Mouse (Mus musculus): ENCODE measurements around the gene Gm28308. TPM values are rescaled to one million over a fixed set of nuclear protein-coding genes. Genes with fewer than 3 reads are reported as not detected.
A peak's percentile ranks its signal among the peaks of the same experiment; 100 is the strongest.

Gm28308 gene
- polyA plus RNA-seq, 1 experiment, result not detected

- no peak overlapping the region for H3K27ac ChIP-seq (ENCODE audit: insufficient read depth, low read length)
- H3K4me3 ChIP-seq (ENCODE audit: extremely low read depth, insufficient read depth, insufficient read length), result no peak overlapping the region
- H3K4me1 ChIP-seq (ENCODE audit: control insufficient read depth, insufficient read depth, insufficient read length), result peaks cover 6% of the 10 kb centered on the region; the same call in 1 of the 2 replicates
- no peaks in the 10 kb centered on the region for H3K36me3 ChIP-seq (ENCODE audit: control insufficient read depth, insufficient read depth, low read length)
- DNase-seq (ENCODE audit: low read depth in 1 of 2, low spot score in 2 of 2), result no peak
- peaks cover 51% of the 10 kb centered on the region for H3K27me3 ChIP-seq (ENCODE audit: control insufficient read depth, insufficient read depth, low read length)
- TF ChIP-seq POLR2A (IDR thresholded peaks at IDR 0.05; ENCODE audit: low read depth, low read length) (no peak), CTCF (IDR thresholded peaks at IDR 0.05; ENCODE audit: extremely low read depth, insufficient read depth, insufficient read length, insufficient replicate concordance) (no peak)
- 9% methylated on average over 9 of the region's 9 CpGs for WGBS
Measured at GRCm38 (mm10) chr6:52241001-52241621, 28.0 kb upstream of the Gm28308 start.

GRCm38 (mm10) chr6:52240389-52241000 lies 27.4 kb upstream of the Gm28308 start, which contains the start of gene Hoxa10:
Gene Hoxa10, minus strand, starts transcription at chr6:52240854.
- 7% methylated on average over 35 of the region's 35 CpGs for WGBS
- no peaks in the 10 kb centered on the region for H3K36me3 ChIP-seq (ENCODE audit: control insufficient read depth, insufficient read depth, low read length)
- peaks cover 6% of the 10 kb centered on the region; the same call in 1 of the 2 replicates for H3K4me1 ChIP-seq (ENCODE audit: control insufficient read depth, insufficient read depth, insufficient read length)
- H3K4me3 ChIP-seq (ENCODE audit: extremely low read depth, insufficient read depth, insufficient read length), result no peak within 1 kb of the TSS
- peak; percentile 47 to 66 for DNase-seq (ENCODE audit: low read depth in 1 of 2, low spot score in 2 of 2)
- peaks cover 46% of the 10 kb centered on the region for H3K27me3 ChIP-seq (ENCODE audit: control insufficient read depth, insufficient read depth, low read length)
- no peak within 1 kb of the TSS for H3K27ac ChIP-seq (ENCODE audit: insufficient read depth, low read length)
- peak; percentile 85; the same call in 1 of the 2 replicates for TF ChIP-seq CTCF (IDR thresholded peaks at IDR 0.05; ENCODE audit: extremely low read depth, insufficient read depth, insufficient read length, insufficient replicate concordance)
- no peak for TF ChIP-seq POLR2A (IDR thresholded peaks at IDR 0.05; ENCODE audit: low read depth, low read length)

GRCm38 (mm10) chr6:52239625-52240388 lies 26.7 kb upstream of the Gm28308 start:
- Histone ChIP-seq H3K36me3 (ENCODE audit: control insufficient read depth, insufficient read depth, low read length) (no peaks in the 10 kb centered on the region), H3K27me3 (ENCODE audit: control insufficient read depth, insufficient read depth, low read length) (peaks cover 43% of the 10 kb centered on the region), H3K27ac (ENCODE audit: insufficient read depth, low read length) (no peak overlapping the region), H3K4me1 (ENCODE audit: control insufficient read depth, insufficient read depth, insufficient read length) (peaks cover under 1% of the 10 kb centered on the region; the same call in 1 of the 2 replicates), H3K4me3 (ENCODE audit: extremely low read depth, insufficient read depth, insufficient read length) (no peak overlapping the region)
- 8% methylated on average over 30 of the region's 30 CpGs for WGBS
- TF ChIP-seq POLR2A (IDR thresholded peaks at IDR 0.05; ENCODE audit: low read depth, low read length) (no peak), CTCF (IDR thresholded peaks at IDR 0.05; ENCODE audit: extremely low read depth, insufficient read depth, insufficient read length, insufficient replicate concordance) (no peak)
- no peak for DNase-seq (ENCODE audit: low read depth in 1 of 2, low spot score in 2 of 2)

GRCm38 (mm10) chr6:52238976-52239375 lies 25.8 kb upstream of the Gm28308 start:
- no peaks in the 10 kb centered on the region for H3K36me3 ChIP-seq (ENCODE audit: control insufficient read depth, insufficient read depth, low read length)
- H3K27me3 ChIP-seq (ENCODE audit: control insufficient read depth, insufficient read depth, low read length), result peaks cover 45% of the 10 kb centered on the region
- DNase-seq (ENCODE audit: low read depth in 1 of 2, low spot score in 2 of 2), result no peak
- peaks cover 5% of the 10 kb centered on the region; the same call in 1 of the 2 replicates for H3K4me1 ChIP-seq (ENCODE audit: control insufficient read depth, insufficient read depth, insufficient read length)
- no peak overlapping the region for H3K4me3 ChIP-seq (ENCODE audit: extremely low read depth, insufficient read depth, insufficient read length)
- TF ChIP-seq CTCF (IDR thresholded peaks at IDR 0.05; ENCODE audit: extremely low read depth, insufficient read depth, insufficient read length, insufficient replicate concordance), result no peak
- no peak for TF ChIP-seq POLR2A (IDR thresholded peaks at IDR 0.05; ENCODE audit: low read depth, low read length)
- no peak overlapping the region for H3K27ac ChIP-seq (ENCODE audit: insufficient read depth, low read length)
- 29% methylated on average over 7 of the region's 7 CpGs for WGBS

- WGBS, result 49% methylated on average over 7 of the region's 7 CpGs
Measured at GRCm38 (mm10) chr6:52238155-52238545, 25.0 kb upstream of the Gm28308 start.

GRCm38 (mm10) chr6:52237346-52238154 lies 24.4 kb upstream of the Gm28308 start:
- no peak overlapping the region for H3K4me3 ChIP-seq (ENCODE audit: extremely low read depth, insufficient read depth, insufficient read length)
- peaks cover 49% of the 10 kb centered on the region for H3K27me3 ChIP-seq (ENCODE audit: control insufficient read depth, insufficient read depth, low read length)
- WGBS, result 79% methylated on average over 10 of the region's 10 CpGs
- no peak for DNase-seq (ENCODE audit: low read depth in 1 of 2, low spot score in 2 of 2)
- no peaks in the 10 kb centered on the region for H3K36me3 ChIP-seq (ENCODE audit: control insufficient read depth, insufficient read depth, low read length)
- TF ChIP-seq CTCF (IDR thresholded peaks at IDR 0.05; ENCODE audit: extremely low read depth, insufficient read depth, insufficient read length, insufficient replicate concordance) (no peak), POLR2A (IDR thresholded peaks at IDR 0.05; ENCODE audit: low read depth, low read length) (no peak)
- H3K4me1 ChIP-seq (ENCODE audit: control insufficient read depth, insufficient read depth, insufficient read length), result peaks cover 7% of the 10 kb centered on the region
- H3K27ac ChIP-seq (ENCODE audit: insufficient read depth, low read length), result no peak overlapping the region

More at GRCm38 (mm10) chr6:52238155-52238545, 25.0 kb upstream of the Gm28308 start:
- no peaks in the 10 kb centered on the region for H3K36me3 ChIP-seq (ENCODE audit: control insufficient read depth, insufficient read depth, low read length)
- H3K4me1 ChIP-seq (ENCODE audit: control insufficient read depth, insufficient read depth, insufficient read length), result peaks cover 7% of the 10 kb centered on the region; the same call in 1 of the 2 replicates
- DNase-seq (ENCODE audit: low read depth in 1 of 2, low spot score in 2 of 2), result no peak
- no peak overlapping the region for H3K4me3 ChIP-seq (ENCODE audit: extremely low read depth, insufficient read depth, insufficient read length)
- TF ChIP-seq POLR2A (IDR thresholded peaks at IDR 0.05; ENCODE audit: low read depth, low read length) (no peak), CTCF (IDR thresholded peaks at IDR 0.05; ENCODE audit: extremely low read depth, insufficient read depth, insufficient read length, insufficient replicate concordance) (no peak)
- H3K27ac ChIP-seq (ENCODE audit: insufficient read depth, low read length), result no peak overlapping the region
- H3K27me3 ChIP-seq (ENCODE audit: control insufficient read depth, insufficient read depth, low read length), result peaks cover 44% of the 10 kb centered on the region
